Mouse (Mus musculus): Measurements from ENCODE around the gene Myh14.

DNA sequence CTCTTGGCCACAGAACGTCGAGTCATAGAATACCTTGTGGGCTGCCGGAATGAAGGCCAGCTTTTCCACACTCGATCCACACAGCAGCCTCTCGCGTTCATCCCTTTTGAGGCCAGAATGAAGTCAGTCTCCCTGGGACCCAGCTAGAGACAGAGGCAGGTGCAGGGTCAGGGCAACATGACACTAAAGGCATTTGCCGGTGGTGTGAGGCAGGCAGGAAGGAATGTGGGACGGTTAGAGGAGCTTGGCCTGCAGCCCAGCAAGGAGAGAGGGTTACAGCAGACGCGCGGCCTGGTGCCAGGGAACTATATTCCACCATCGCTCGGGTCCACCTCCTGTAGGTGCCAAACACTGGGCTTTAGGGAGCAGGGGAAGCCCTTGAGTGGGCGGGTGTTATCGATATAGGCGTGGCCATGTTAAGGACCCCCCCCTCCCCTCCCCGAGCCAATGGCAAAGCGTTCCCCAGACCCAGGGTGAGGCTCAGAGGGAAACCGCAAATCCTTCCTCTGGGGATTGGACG, 26.6 kb upstream of the Myh14 start:
- no peak for TF ChIP-seq CTCF (IDR thresholded peaks at IDR 0.05; ENCODE audit: low read depth, low read length)
- TF ChIP-seq EP300 (IDR thresholded peaks at IDR 0.05; ENCODE audit: insufficient read depth, low read depth, low read length): peak; percentile 50; the same call in 1 of the 2 replicates
- peak; percentile 53 for TF ChIP-seq POLR2A (IDR thresholded peaks at IDR 0.05; ENCODE audit: insufficient read depth, low read length)

Data from ES-Bruce4 (cell line).